Mouse (Mus musculus): ENCODE measurements around the gene Map2k1.
"Not testable (repeated sequence)": the region's sequence is repeated elsewhere in the genome, so short reads cannot be mapped to it uniquely, and the experiment has no call there.

The Map2k1 gene

GRCm38 (mm10) chr9:64160471-64160870, 93.0 kb downstream of the Map2k1 start:
- no peak for DNase-seq (ENCODE audit: low spot score in 2 of 2)

- DNase-seq (ENCODE audit: low spot score in 2 of 2): no peak
These were observed 96.8 kb downstream of the Map2k1 start for GRCm38 (mm10) chr9:64156641-64157040.

DNA sequence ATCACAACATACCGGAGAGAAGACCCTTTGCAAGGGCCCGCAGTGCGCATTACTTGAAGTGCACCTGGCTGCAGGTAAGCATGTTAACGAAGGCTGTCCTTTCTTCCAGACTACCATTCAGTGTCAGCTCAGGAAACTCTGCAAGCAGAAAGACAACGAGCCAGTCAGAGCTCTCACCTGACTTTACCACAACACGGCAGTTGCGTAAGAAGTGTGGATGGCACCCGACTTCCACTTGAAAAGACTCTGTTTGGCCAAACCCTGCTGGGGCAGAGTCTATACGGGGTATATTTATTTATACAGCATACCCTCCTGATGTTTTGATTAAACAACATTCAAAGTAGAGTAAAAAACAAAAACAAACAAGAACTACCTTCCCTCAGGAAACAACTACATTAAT, 113.6 kb downstream of the Map2k1 start:
- DNase-seq (ENCODE audit: low spot score in 2 of 2): no peak

DNA sequence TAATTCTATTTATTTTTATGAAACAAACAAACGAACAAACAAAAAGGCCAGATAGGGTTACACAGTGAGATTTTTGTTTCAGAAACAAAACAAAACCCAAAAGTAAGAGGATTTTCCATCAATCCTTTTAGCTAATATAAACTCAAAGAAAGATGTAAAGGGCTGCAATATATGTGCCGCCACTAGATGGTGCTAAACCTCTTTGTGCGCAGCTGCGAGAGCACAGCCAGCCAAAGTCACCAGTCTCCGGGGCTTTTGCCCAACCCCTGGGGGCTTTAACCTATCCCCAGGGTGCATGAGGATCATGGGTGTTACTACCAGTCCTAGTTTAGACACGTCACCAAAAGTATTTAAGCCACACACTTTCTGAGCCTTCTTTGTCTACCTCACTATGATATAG, 114.5 kb downstream of the Map2k1 start:
- DNase-seq (ENCODE audit: low spot score in 2 of 2): not testable (repeated sequence)

Measured in urinary bladder, postnatal 4 days (tissue).